Mouse (Mus musculus) macrophage (primary cell): ENCODE results near the gene Tada2a. TPM values are rescaled to one million over a fixed set of nuclear protein-coding genes. Genes with fewer than 3 reads are reported as not detected.

Source experiments
- H3K27ac ChIP-seq: fragments of 350-480 bp; formaldehyde crosslinking; 2 replicates; pipeline ENCODE4 v1.9.0; 2021
- H3K36me3 ChIP-seq: fragments of 350-480 bp; formaldehyde crosslinking; 2 replicates; pipeline ENCODE4 v1.9.0; 2021; ENCODE audit errors: inconsistent target
- H3K4me3 ChIP-seq: fragments of 350-480 bp; formaldehyde crosslinking; 2 replicates; pipeline ENCODE4 v1.9.0; 2021; ENCODE audit errors: inconsistent target
- H3K79me2 ChIP-seq: fragments of 350-480 bp; formaldehyde crosslinking; 2 replicates; pipeline ENCODE4 v1.9.0; 2021; ENCODE audit errors: inconsistent target
- WGBS: methylation state at CpG from one replicate; pipeline ENCODE4 v1.1.7; 2026; ENCODE audit warnings: inconsistent platforms; ENCODE audit not compliant: missing documents; 5-methylcytosine and 5-hydroxymethylcytosine counted together
- polyA plus RNA-seq: library from polyadenylated mRNA; stranded (reverse); fragments of 250-400 nt; gene quantifications from 3 replicates; pipeline ENCODE4 v1.2.4, GENCODE M21; 2018; ENCODE audit warnings: inconsistent platforms

Tada2a gene
- polyA plus RNA-seq, 1 experiment from 2014 or later = 7.5 TPM

- no peaks in the 10 kb centered on the region for H3K79me2 ChIP-seq
- no peak overlapping the region for H3K4me3 ChIP-seq
- 100% methylated on average over 3 of the region's 3 CpGs for WGBS
- no peak overlapping the region for H3K27ac ChIP-seq
- H3K36me3 ChIP-seq = 0 out of 2 replicates have a peak, but pooled peaks cover 5% of the 10 kb centered on the region
Observed at GRCm38 (mm10) chr11:84080327-84080726, 49.1 kb downstream of the Tada2a start.

DNA sequence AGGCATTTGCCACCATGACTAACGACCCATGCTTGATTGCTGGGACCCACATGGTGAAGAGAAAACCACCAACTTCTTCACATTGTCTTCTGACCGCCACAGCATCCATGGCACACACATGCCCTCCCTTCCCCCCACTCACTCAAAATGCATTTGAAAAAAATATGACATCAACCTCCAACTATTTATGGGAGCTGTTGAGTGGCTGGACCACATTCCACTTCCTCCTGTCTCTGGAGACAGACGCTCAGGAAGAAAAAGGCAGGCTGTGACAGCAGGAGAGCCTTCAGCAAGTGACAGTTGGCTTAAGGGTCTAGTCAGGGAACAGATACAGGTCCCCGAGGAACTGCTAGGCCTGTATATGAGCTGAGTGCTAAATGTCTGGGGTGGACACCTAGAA lies 49.5 kb downstream of the Tada2a start:
- H3K27ac ChIP-seq = no peak overlapping the region
- WGBS = 82% methylated on average over 4 of the region's 4 CpGs
- no peaks in the 10 kb centered on the region for H3K79me2 ChIP-seq
- H3K36me3 ChIP-seq = 0 out of 2 replicates have a peak, but pooled peaks cover 5% of the 10 kb centered on the region
- no peak overlapping the region for H3K4me3 ChIP-seq

- Histone ChIP-seq H3K79me2 (no peaks in the 10 kb centered on the region), H3K27ac (no peak overlapping the region), H3K4me3 (no peak overlapping the region), H3K36me3 (0 out of 2 replicates have a peak, but pooled peaks cover 5% of the 10 kb centered on the region)
- WGBS = 92% methylated on average over 11 of the region's 11 CpGs
Observed at GRCm38 (mm10) chr11:84079361-84079760, 50.0 kb downstream of the Tada2a start.

- 95% methylated on average over 9 of the region's 9 CpGs for WGBS
- no peak overlapping the region for H3K4me3 ChIP-seq
- H3K27ac ChIP-seq = no peak overlapping the region
- H3K36me3 ChIP-seq = 0 out of 2 replicates have a peak, but pooled peaks cover 5% of the 10 kb centered on the region
- H3K79me2 ChIP-seq = no peaks in the 10 kb centered on the region
Observed at GRCm38 (mm10) chr11:84078601-84079000, 50.8 kb downstream of the Tada2a start.

DNA sequence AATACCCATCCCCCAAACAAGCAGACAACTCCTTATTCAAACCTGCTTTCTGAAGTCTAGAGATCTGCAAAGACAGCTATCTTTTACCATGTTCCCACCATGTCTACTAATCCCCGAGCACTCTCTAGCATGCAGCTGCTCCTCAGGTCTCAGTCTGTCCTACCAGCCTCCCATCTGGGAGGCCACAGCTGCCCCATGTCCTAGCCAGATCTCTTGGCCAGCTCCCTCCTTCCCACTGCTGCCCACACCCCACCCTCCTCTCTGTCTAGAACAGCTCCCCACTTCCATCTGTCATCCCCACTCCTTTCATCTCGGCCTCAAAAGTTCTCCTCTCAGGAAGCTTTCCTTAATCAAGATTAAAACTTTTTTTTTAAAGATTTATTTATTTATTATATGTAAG lies 52.4 kb downstream of the Tada2a start:
- H3K4me3 ChIP-seq = no peak overlapping the region
- H3K36me3 ChIP-seq = 0 out of 2 replicates have a peak, but pooled peaks cover 5% of the 10 kb centered on the region
- no peak overlapping the region for H3K27ac ChIP-seq
- WGBS = 89% methylated on average over 2 of the region's 2 CpGs
- H3K79me2 ChIP-seq = no peaks in the 10 kb centered on the region

DNA sequence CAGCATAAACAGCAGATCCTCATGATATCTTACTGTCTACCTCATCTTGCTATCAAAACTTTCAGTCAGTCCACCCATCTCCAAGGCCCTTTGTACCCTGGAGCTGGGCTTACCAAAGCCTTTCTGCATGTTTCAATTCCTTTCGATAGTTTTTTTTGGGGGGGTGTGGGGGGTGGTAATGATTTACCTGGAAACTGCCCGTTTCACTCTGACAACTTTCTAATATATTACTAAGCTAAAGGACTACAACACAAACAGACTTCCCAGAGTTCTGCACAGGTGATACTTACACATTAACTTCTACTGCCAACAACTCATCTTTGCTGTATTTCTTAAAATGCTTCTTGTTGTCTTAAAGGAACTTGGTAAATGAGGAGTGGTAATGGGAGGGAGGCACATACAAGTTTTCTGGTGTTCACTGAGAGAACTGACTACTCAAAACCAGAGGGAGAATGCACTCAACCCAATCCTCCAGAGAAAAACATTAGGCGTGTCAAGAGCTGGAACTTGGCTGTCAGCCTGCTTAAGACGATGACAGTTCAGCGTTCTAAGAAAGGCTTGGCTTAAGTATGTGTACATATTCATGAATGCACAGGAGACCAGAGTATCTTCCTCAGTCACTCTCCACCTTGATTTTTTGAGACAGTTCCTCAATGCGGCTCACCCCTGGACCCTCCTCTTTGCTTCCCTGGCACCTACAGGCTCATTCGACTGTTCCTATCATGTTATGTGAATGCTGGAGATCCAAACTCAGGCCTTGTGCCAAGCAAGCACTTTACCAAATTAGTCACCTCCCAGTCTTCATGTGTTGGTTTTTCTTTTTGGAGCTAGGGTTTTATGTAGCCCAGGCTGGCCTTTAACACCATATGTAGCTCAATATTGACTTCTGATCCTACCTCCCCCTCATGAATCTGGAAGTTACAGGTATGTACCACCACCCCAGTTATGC lies 55.3 kb downstream of the Tada2a start:
- WGBS = 87% methylated on average over 7 of the region's 7 CpGs
- no peaks in the 10 kb centered on the region for H3K79me2 ChIP-seq
- 0 out of 2 replicates have a peak, but pooled peaks cover 2% of the 10 kb centered on the region for H3K36me3 ChIP-seq
- H3K4me3 ChIP-seq = no peak overlapping the region
- no peak overlapping the region for H3K27ac ChIP-seq

DNA sequence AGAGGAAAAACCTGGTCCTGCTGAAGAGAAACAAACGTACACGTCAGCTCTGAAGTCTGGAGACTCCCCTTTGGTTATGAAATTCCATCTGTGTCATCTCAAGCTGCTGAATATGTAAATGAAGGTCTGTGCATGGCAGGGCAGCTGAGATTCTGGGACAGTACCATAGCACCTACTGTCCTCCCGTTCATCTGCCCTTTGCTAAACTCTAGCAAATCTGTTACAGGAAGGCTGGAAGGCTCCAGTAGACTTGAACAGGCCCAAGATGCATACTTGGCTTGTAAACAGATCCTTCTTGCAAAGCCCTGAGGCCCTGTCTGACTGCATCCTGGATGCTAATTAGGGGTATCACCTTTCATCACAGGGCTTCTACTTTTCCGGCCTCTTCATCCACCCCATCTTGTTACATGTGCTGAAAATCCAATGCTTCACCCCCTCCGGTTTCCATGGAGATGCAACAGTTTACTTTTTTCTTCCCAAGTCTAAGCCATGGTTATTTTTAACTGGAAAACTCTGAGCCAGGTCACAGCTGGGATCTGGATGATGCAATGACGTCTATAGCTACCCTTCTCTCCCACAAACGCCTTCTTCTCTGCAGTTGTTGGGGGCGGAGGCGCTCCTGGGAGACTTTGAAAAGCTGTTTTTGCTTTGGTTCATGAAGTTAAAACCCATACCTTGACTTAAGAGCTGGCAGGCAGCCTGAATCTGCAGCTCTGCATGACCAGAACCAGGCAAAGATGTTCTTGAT lies 56.3 kb downstream of the Tada2a start:
- Histone ChIP-seq H3K79me2 (no peaks in the 10 kb centered on the region), H3K27ac (no peak overlapping the region), H3K4me3 (no peak overlapping the region), H3K36me3 (no peaks in the 10 kb centered on the region)
- WGBS = 67% methylated on average over 9 of the region's 9 CpGs

- Histone ChIP-seq H3K36me3 (no peaks in the 10 kb centered on the region), H3K4me3 (peak within 1 kb of the TSS; percentile 41), H3K27ac (no peak within 1 kb of the TSS), H3K79me2 (no peaks in the 10 kb centered on the region)
- WGBS = 11% methylated on average over 11 of the region's 11 CpGs
Observed at GRCm38 (mm10) chr11:84069034-84069370, 60.4 kb downstream of the Tada2a start, which contains the start of gene Dusp14. Gene Dusp14, minus strand, starts transcription at chr11:84069261.

- Histone ChIP-seq H3K27ac (no peak overlapping the region), H3K79me2 (no peaks in the 10 kb centered on the region), H3K36me3 (no peaks in the 10 kb centered on the region), H3K4me3 (peak overlapping the region; percentile 41)
- WGBS = 2% methylated on average over 56 of the region's 63 CpGs
Observed at GRCm38 (mm10) chr11:84068191-84069033, 61.0 kb downstream of the Tada2a start.

DNA sequence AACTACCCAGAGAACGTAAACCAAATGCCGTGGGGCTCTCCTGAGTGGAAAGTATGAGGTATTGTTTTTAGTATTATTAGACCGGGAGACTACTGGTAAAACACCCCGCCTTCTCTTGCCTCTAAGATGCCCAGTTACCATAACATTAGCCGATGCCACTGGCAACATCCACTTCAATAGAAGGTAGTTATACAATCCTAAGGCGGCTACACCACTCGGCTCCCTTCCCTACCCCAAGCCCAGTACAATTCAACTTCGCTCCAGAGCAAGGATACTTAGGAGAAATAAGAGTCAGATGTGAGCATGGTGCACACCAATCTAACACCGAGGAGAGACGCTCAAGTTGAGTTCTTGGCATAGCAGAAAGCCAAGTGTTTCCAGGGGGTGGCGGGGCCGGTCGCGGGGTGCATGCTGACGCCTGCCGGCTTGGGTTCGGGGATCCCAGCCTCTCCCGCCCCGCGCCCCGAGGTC lies 61.6 kb downstream of the Tada2a start:
- Histone ChIP-seq H3K27ac (no peak overlapping the region), H3K79me2 (no peaks in the 10 kb centered on the region), H3K36me3 (no peaks in the 10 kb centered on the region), H3K4me3 (no peak overlapping the region)
- WGBS = 8% methylated on average over 21 of the region's 21 CpGs

DNA sequence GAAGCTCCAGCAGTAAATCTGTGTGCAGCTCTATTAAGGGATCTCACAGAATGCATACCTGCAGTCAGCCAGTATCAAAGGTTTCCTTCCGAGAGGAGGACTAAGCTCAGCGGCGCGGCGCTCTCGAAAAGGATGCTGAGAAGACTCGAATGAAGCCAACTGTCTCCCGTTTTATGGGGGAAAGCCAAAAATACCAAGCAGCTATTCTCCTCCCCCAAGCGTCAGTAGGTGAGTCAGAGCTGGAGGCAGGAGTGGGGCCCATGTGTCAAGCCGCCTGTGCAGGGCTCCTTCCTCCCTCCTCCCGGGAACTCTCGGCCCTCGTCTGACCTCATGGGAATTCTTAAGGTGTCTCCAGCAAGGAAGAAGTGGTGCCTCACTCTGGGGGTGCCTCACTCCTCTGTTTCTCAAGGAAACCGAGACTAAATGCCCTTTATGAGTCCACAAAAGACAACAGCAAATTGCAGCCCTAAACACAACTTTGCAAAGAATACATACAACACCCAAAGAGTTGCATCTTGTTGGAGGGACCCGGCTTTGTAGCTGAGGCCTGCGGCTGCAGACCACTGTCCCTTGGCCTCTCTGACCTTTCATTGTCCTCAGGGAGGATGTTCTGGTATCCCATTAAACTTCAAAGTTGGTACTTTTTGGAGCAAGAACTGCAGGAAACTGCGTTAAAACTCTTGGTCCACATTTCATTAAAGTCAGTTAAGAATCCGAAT lies 62.3 kb downstream of the Tada2a start:
- H3K36me3 ChIP-seq = no peaks in the 10 kb centered on the region
- WGBS = 18% methylated on average over 18 of the region's 18 CpGs
- H3K79me2 ChIP-seq = no peaks in the 10 kb centered on the region
- no peak overlapping the region for H3K4me3 ChIP-seq
- no peak overlapping the region for H3K27ac ChIP-seq

DNA sequence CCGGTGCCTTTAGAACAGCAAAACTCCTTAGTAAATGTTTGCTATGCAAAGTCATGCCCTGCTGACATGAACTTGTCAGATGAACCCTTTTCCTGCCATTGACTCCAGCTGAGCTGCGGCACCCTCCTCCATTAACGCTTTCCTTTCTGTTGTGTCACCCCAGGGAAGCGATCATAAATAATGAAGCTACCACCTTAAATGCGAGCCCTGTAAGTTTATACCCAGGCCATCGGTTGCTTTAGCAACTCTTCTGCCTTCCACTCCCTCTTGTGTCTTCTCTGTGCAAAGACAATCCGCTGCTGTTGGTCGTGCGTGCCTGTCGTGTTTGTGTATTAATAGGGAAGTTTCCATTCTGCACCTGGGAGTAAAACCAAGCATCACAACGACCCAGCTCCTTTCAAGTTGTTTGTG lies 63.3 kb downstream of the Tada2a start:
- WGBS = 11% methylated on average over 11 of the region's 11 CpGs
- H3K36me3 ChIP-seq = no peaks in the 10 kb centered on the region

GRCm38 (mm10) chr11:84063631-84064209 lies 65.7 kb downstream of the Tada2a start:
- Histone ChIP-seq H3K4me3 (no peak overlapping the region), H3K27ac (no peak overlapping the region), H3K36me3 (no peaks in the 10 kb centered on the region), H3K79me2 (no peaks in the 10 kb centered on the region)
- 83% methylated on average over 3 of the region's 3 CpGs for WGBS

More for the DNA sequence above, 63.3 kb downstream of the Tada2a start:
- no peaks in the 10 kb centered on the region for H3K79me2 ChIP-seq
- H3K27ac ChIP-seq = no peak overlapping the region
- H3K4me3 ChIP-seq = no peak overlapping the region
